Mouse (Mus musculus): Measurements from ENCODE around the gene 0610009B22Rik. TPM values are rescaled to one million over a fixed set of nuclear protein-coding genes. Genes with fewer than 3 reads are reported as not detected.

Gene 0610009B22Rik
- 1.7 and 3.0 TPM in 2 replicates for polyA plus RNA-seq (2012; rRNA removed; ENCODE audit: low replicate concordance)

GRCm38 (mm10) chr11:51688330-51689328 is at the start of gene 0610009B22Rik:
Gene 0610009B22Rik (minus strand): TSS chr11:51688874.

GRCm38 (mm10) chr11:51650691-51651515 is 37.8 kb downstream of the 0610009B22Rik start, which contains the start of the genes N4bp3 and D930048N14Rik:
Gene N4bp3 (minus strand): TSS chr11:51650842.
Gene D930048N14Rik (plus strand): TSS chr11:51650954.

GRCm38 (mm10) chr11:51635525-51636322 is 53.0 kb downstream of the 0610009B22Rik start, which contains the start of gene Rmnd5b:
Gene Rmnd5b (minus strand): TSS chr11:51635896.

Other genes with a start within 250 kb of the 0610009B22Rik start
- gene Phykpl, start 104.1 kb downstream of the 0610009B22Rik start, polyA plus RNA-seq (2012; rRNA removed; ENCODE audit: low replicate concordance) = 14.5 and 15.1 TPM in 2 replicates
- gene Hnrnpab, start 82.0 kb downstream of the 0610009B22Rik start, polyA plus RNA-seq (2012; rRNA removed; ENCODE audit: low replicate concordance) = 168 and 431 TPM in 2 replicates
- 52.1 and 58.5 TPM in 2 replicates for gene Nhp2, start 69.1 kb downstream of the 0610009B22Rik start, polyA plus RNA-seq (2012; rRNA removed; ENCODE audit: low replicate concordance)
- gene Rmnd5b, start 53.0 kb downstream of the 0610009B22Rik start, polyA plus RNA-seq (2012; rRNA removed; ENCODE audit: low replicate concordance) = 39.5 and 58.5 TPM in 2 replicates
- 5.3 and 6.5 TPM in 2 replicates for gene N4bp3, start 38.0 kb downstream of the 0610009B22Rik start, polyA plus RNA-seq (2012; rRNA removed; ENCODE audit: low replicate concordance)
- 3.4 and 5.4 TPM in 2 replicates for gene D930048N14Rik, start 37.9 kb downstream of the 0610009B22Rik start, polyA plus RNA-seq (2012; rRNA removed; ENCODE audit: low replicate concordance)
- gene Sec24a, start 74.8 kb upstream of the 0610009B22Rik start, polyA plus RNA-seq (2012; rRNA removed; ENCODE audit: low replicate concordance) = 26.1 and 34.4 TPM in 2 replicates
- 12.2 and 17.2 TPM in 2 replicates for gene Sar1b, start 74.8 kb upstream of the 0610009B22Rik start, polyA plus RNA-seq (2012; rRNA removed; ENCODE audit: low replicate concordance)
- 4.6 and 5.0 TPM in 2 replicates for gene Jade2, start 168.8 kb upstream of the 0610009B22Rik start, polyA plus RNA-seq (2012; rRNA removed; ENCODE audit: low replicate concordance)